Mouse (Mus musculus) midbrain, postnatal 0 days (tissue): ENCODE measurements around the gene Gm5640. TPM values are rescaled to one million over a fixed set of nuclear protein-coding genes. Genes with fewer than 3 reads are reported as not detected.
A peak's percentile ranks its signal among the peaks of the same experiment; 100 is the strongest.
"Not testable (repeated sequence)": the region's sequence is repeated elsewhere in the genome, so short reads cannot be mapped to it uniquely, and the experiment has no call there.

Experiments used
- ATAC-seq: fragments of 200-750 bp; cut with Nextera tagmentation; 2 replicates; pipeline ENCODE4 v1.8.0; 2017; ENCODE audit warnings: moderate number of reproducible peaks, mild to moderate bottlenecking, moderate TSS enrichment, moderate library complexity; ENCODE audit not compliant: low FRiP score
- DNase-seq: peaks from one replicate; pipeline ENCODE4 v3.0.0-alpha.2; 2015; ENCODE audit warnings: low spot score
- H3K27ac ChIP-seq: fragments of 300-500 bp; sonication (generic); 2 replicates; pipeline ENCODE4 v1.5.1; 2014; ENCODE audit warnings: low read depth, mild to moderate bottlenecking, low read length, mixed read lengths
- H3K27me3 ChIP-seq: fragments of 300-500 bp; sonication (generic); 2 replicates; pipeline ENCODE4 v1.6.1; 2014; ENCODE audit warnings: low read length, control low read depth, mixed read lengths; ENCODE audit not compliant: insufficient read depth
- H3K36me3 ChIP-seq: fragments of 300-500 bp; sonication (generic); 2 replicates; pipeline ENCODE4 v1.6.1; 2014; ENCODE audit warnings: low read length, control low read depth, mixed read lengths; ENCODE audit not compliant: insufficient read depth
- H3K4me1 ChIP-seq: fragments of 300-500 bp; sonication (generic); 2 replicates; pipeline ENCODE4 v1.6.1; 2014; ENCODE audit warnings: mild to moderate bottlenecking, control low read depth, antibody characterized with exemption, low read length, mixed read lengths; ENCODE audit not compliant: insufficient read depth
- H3K4me2 ChIP-seq: fragments of 300-500 bp; sonication (generic); 2 replicates; pipeline ENCODE4 v1.6.1; 2014; ENCODE audit warnings: low read depth, mild to moderate bottlenecking, low read length, mixed read lengths; ENCODE audit not compliant: poor library complexity, severe bottlenecking
- H3K4me3 ChIP-seq: fragments of 300-500 bp; sonication (generic); 2 replicates; pipeline ENCODE4 v1.5.1; 2014; ENCODE audit warnings: low read depth, mild to moderate bottlenecking, low read length, moderate library complexity
- H3K9ac ChIP-seq: fragments of 300-500 bp; sonication (generic); replicated peaks from 2 replicates; pipeline ENCODE4 v1.6.1; 2014; ENCODE audit warnings: mild to moderate bottlenecking, low read length, moderate library complexity, mixed read lengths; ENCODE audit not compliant: poor library complexity, severe bottlenecking
- H3K9me3 ChIP-seq: fragments of 300-500 bp; sonication (generic); 2 replicates; pipeline ENCODE4 v1.6.1; 2016; ENCODE audit warnings: low read length, control low read depth
- CTCF ChIP-seq: IDR thresholded peaks from 2 replicates; pipeline ENCODE4 v1.5.1; 2016; ENCODE audit warnings: antibody characterized with exemption, mild to moderate bottlenecking
- WGBS: fragments of 180-500 bp; shearing (Covaris S2); extraction: QIAGEN DNeasy Blood & Tissue Kit; methylation state at CpG from one replicate; pipeline ENCODE4 v1.1.7; 2014; 5-methylcytosine and 5-hydroxymethylcytosine counted together
- polyA plus RNA-seq: library from polyadenylated mRNA; unstranded; fragments of >200 nt; fragmentation: Nextera tagmentation; extraction: Ambion mirVana; gene quantifications from 2 replicates; pipeline ENCODE4 v1.2.1, GENCODE M21; 2015
- total RNA-seq: library from RNA; depleted of rRNA; stranded (reverse); fragments of >200 nt; gene quantifications from 2 replicates; pipeline ENCODE4 v1.2.3, GENCODE M21; 2014; rRNA removed

Gm5640 gene
- total RNA-seq (0.11 and 0.28 TPM in 2 replicates), polyA plus RNA-seq (0.44 and 0.60 TPM in 2 replicates)

- H3K36me3 ChIP-seq, H3K4me3 ChIP-seq, H3K4me1 ChIP-seq, H3K9me3 ChIP-seq, H3K27me3 ChIP-seq, H3K9ac ChIP-seq, H3K4me2 ChIP-seq, H3K27ac ChIP-seq: not testable (repeated sequence)
- WGBS = 40% methylated on average over 2 of the region's 5 CpGs
- ATAC-seq (peak; percentile 91), DNase-seq (peak; percentile 17)
Measured at GRCm38 (mm10) chrX:74645466-74646323, at the start of gene Gm5640. TSS of gene Gm5640 (minus strand) at chrX:74645635.

- H3K9ac ChIP-seq, H3K4me3 ChIP-seq, H3K27ac ChIP-seq, H3K9me3 ChIP-seq, H3K36me3 ChIP-seq, H3K4me2 ChIP-seq, DNase-seq, H3K27me3 ChIP-seq, ATAC-seq, H3K4me1 ChIP-seq: not testable (repeated sequence)
- WGBS = no CpG with 5 or more reads among the region's 1 CpGs
Measured at GRCm38 (mm10) chrX:74646393-74646792, 958 bp upstream of the Gm5640 start.

GRCm38 (mm10) chrX:74592379-74592778 lies 53.1 kb downstream of the Gm5640 start, which contains the start of gene Olfr1325:
TSS of gene Olfr1325 (plus strand) at chrX:74592679.
- Histone ChIP-seq H3K9ac (no peak within 1 kb of the TSS), H3K27ac (no peak within 1 kb of the TSS), H3K36me3 (no peaks in the 10 kb centered on the region), H3K4me2 (no peak within 1 kb of the TSS), H3K4me1 (no peaks in the 10 kb centered on the region), H3K4me3 (no peak within 1 kb of the TSS), H3K27me3 (no peaks in the 10 kb centered on the region), H3K9me3 (no peaks in the 10 kb centered on the region; the same call in 1 of the 2 replicates)
- TF ChIP-seq CTCF = no peak
- no peak for DNase-seq
- WGBS = 81% methylated on average over 2 of the region's 2 CpGs
- no peak for ATAC-seq

Other genes with a start within 250 kb of the Gm5640 start
- 51.3 and 55.6 TPM in 2 replicates for gene G6pdx, start 216.4 kb downstream of the Gm5640 start, total RNA-seq
- gene G6pdx, start 216.4 kb downstream of the Gm5640 start, polyA plus RNA-seq = 40.2 and 41.8 TPM in 2 replicates
- gene Gm6880, start 164.2 kb downstream of the Gm5640 start, total RNA-seq = not detected in 2 replicates
- 0.28 TPM in 1 of 2 replicates, not detected in the other for gene Gm6880, start 164.2 kb downstream of the Gm5640 start, polyA plus RNA-seq
- not detected in 2 replicates for gene Olfr1326-ps1, start 70.7 kb downstream of the Gm5640 start, total RNA-seq
- not detected in 2 replicates for gene Olfr1326-ps1, start 70.7 kb downstream of the Gm5640 start, polyA plus RNA-seq
- not detected in 2 replicates for gene Olfr1325, start 53.0 kb downstream of the Gm5640 start, total RNA-seq
- not detected in 2 replicates for gene Olfr1325, start 53.0 kb downstream of the Gm5640 start, polyA plus RNA-seq
- gene Gm6890, start 95.3 kb upstream of the Gm5640 start, total RNA-seq = not detected in 2 replicates
- gene Gm6890, start 95.3 kb upstream of the Gm5640 start, polyA plus RNA-seq = not detected in 2 replicates
- 0.38 TPM in 1 of 2 replicates, not detected in the other for gene Gm5936, start 191.6 kb upstream of the Gm5640 start, total RNA-seq
- gene Gm5936, start 191.6 kb upstream of the Gm5640 start, polyA plus RNA-seq = 0.17 and 0.40 TPM in 2 replicates